Mouse (Mus musculus) cerebellum, adult 2 months (tissue): Measurements from ENCODE around the gene Wdr43.

Source experiments
- CTCF ChIP-seq: fragments of 200-500 bp; IDR thresholded peaks from 2 replicates; pipeline ENCODE4 v1.5.1; 2011; ENCODE audit warnings: low read depth, mild to moderate bottlenecking, control low read depth, low read length, moderate library complexity, borderline replicate concordance; ENCODE audit not compliant: insufficient read depth
- POLR2A ChIP-seq: fragments of 200-500 bp; IDR thresholded peaks from 2 replicates; pipeline ENCODE4 v1.6.1; 2011; ENCODE audit warnings: low read length, control low read depth, borderline replicate concordance; ENCODE audit not compliant: insufficient read depth

DNA sequence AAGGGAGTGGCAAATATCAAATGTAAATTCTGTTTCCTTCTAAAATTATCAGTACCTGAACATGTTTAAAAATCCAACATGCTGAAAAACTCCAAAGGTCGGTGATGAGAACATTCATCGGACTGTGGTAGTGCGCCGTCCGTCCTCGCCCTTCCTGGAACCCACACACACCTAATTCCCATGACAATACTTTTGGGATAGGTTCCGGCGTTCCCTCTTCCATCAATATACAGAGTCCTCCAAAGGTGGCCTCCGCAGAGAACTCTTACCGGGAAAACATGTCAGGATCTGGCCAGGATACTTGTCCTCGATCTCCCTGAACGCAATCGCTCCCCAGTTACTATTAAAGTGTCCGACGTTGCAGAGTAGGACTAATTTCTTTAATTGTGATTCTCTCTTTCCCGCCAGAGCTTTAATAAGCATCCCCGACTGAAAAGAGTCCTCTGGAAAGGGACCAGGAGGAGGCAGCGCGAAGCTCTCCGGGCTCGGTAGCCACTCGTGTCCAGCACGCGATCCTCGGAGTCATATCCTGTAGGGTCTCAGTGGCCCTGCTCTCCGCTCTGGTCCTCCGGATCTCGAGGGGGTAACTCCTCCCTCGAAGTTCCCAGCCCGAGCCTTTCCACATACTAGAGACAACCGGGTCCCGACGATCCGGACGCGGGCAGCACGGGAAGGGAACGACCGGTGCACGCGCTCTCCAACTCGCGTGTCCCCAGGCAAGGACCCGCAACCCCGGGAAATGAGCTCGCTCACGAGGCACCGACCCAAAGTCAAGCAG is 17.6 kb upstream of the Wdr43 start:
- no peak for TF ChIP-seq POLR2A
- no peak for TF ChIP-seq CTCF
